Mouse (Mus musculus): ENCODE data around the gene Rln1. TPM values are rescaled to one million over a fixed set of nuclear protein-coding genes. Genes with fewer than 3 reads are reported as not detected.

The Rln1 gene
- total RNA-seq, 4 experiments from 2014 or later = 1.3 to 2.4 (median 1.8) TPM

DNA sequence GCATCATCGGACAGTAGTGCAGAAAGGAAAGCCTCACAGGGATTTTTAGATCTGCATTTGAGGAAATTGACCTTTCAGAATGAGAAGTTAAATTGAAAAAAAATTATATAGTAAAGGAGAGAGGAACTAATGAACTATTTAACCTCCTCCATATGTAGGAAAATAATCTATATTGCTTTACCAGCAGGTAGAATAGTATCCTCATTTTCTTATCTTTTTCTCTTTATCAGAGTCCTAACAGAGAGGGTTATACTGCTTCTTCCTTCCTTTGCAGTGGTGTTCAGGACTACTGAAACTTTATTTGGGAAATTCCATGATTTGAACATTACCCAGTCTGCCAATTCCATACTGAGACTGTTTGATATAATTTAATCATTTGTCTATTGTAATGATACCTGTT is 37.1 kb downstream of the Rln1 start:
- DNase-seq (ENCODE audit: low spot score in 2 of 2) = no peak

DNA sequence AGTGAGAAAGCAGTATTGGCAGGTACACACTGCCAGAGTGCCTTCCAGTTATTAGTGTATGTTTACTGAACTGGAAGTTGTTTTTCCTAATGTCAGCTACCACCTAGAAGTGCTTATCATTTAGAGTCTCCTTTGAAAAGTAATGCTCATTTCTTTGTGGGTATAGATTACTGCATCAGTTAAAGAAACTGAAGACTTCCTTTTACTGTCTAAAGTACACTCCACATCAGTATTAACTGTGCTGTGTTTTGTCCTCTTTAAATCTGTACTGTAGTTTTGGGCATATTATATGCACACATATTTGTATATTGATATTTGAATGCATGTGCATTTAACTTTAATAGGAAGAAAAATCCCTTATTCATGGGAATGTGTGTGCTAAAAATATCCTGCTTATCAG is 38.3 kb downstream of the Rln1 start:
- no peak for DNase-seq (ENCODE audit: low spot score in 2 of 2)

DNA sequence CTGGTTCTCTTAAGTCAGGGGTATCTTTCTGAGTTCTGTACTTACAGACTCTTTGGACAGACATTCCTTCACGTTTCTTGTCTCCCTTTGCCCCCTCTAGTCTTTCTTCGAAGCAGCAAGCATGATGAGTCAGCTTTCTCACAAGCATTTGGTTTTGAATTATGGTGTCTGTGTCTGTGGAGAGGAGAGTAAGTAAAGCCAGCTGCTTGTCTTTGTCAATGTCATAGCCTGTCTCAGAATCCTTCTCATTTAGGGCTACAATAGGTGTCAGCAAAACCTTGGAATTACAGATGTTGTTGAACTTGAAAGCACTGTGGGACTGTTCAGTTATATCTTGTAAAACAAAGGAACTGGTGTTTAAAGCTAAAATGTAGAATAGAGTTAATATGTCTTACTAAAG is 39.7 kb downstream of the Rln1 start:
- no peak for DNase-seq (ENCODE audit: low spot score in 2 of 2)

DNA sequence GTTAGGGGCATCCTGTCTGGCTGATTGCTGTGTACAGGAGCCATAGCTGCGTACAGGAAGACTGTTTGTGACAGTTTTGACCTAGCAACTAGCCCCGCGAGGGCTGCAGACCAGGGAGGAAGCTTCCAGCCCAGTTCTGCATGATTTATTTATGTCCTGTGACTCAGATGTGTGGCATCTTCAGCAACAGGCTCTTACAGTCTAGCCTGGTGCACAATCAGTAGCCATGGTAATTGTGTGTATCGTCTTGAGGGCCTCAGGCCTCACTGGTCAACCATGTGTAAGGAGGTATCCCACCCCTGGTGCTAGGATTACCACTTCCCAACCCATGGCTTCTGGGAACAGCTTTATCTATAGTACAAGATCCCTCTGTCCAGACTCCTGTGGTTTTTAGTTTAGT is 41.9 kb downstream of the Rln1 start:
- DNase-seq (ENCODE audit: low spot score in 2 of 2) = no peak

DNA sequence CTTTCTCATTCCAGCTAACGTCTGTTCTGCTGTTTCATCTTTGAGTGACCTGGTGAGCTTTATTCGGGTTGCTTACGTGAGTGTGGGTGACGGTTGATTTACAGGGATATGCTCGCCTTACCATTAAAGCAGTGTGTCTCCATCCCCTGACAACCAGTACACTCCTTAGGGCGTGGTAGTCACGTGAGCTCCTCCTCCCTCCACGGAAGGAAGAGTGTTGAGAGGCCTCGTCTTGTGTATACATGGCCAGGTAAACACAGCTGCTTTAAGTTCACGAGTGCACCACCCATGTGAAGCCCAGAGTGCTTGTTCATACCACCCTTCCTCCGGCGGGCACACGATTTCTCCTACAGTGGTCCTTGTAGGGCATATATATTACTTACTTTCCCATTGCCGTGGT is 42.9 kb downstream of the Rln1 start:
- DNase-seq (ENCODE audit: low spot score in 2 of 2) = no peak

DNA sequence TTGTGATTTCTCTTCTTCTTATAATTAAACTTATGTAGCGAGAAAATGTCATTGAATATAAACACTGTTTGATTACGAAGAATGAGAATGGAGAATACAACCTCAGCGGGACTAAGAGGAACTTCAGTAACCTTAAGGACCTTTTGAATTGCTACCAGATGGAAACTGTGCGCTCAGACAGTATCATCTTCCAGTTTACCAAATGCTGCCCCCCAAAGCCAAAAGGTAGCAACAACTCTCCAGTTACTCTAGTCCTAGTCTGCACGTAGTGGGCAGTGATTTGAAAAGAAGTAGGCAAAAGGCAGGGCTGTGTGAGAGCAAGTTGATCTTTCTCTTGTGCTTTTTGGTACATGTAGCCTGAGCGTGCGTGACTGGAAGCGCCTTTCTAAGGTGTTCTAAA is 46.6 kb downstream of the Rln1 start:
- no peak for DNase-seq (ENCODE audit: low spot score in 2 of 2)

DNA sequence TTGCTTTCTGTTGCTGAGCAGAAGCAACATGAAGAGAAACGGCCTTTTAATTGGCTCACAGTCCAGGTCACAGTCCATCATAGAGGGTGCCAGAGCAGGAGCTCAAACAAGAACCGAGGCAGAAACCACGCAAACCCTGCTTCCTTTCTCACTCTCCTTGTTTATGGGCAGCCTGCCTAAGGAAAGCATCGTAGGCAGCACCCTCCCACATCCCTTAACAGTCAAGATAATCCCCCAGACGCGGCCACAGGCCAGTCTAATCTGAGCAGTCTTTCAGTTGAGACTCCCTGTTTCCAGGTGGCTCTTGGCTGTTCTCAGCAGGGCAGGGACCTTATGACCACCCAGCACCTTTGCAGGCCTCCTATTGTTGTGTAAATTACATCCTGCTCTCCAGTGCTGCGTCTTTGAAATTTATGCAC is 49.0 kb downstream of the Rln1 start:
- no peak for DNase-seq (ENCODE audit: low spot score in 2 of 2)

Other genes with a start within 250 kb of the Rln1 start
- gene Rcl1, start 233.3 kb downstream of the Rln1 start, total RNA-seq (2022) = 10 to 100 TPM; 20.0 to 22.3 (median 20.7) TPM
- 10 to 100 TPM; 30.1 to 33.5 (median 31.4) TPM for gene Jak2, start 82.8 kb downstream of the Rln1 start, total RNA-seq (2022)
- gene Insl6, start 9.3 kb downstream of the Rln1 start, total RNA-seq (2022) = 1 to 10 TPM in 1 of 4 experiments, under 1 TPM in 2, not detected in 1; 0.94 to 1.3 (median 0.97) TPM
- 10 to 100 TPM; 33.5 to 36.8 (median 34.8) TPM for gene Plgrkt, start 32.7 kb upstream of the Rln1 start, total RNA-seq (2022)
- 1 to 10 TPM; 1.1 to 4.6 (median 3.2) TPM for gene Cd274, start 32.8 kb upstream of the Rln1 start, total RNA-seq (2022)
- under 1 TPM in 2 of 4 experiments, not detected in 2; 0.27 to 0.37 TPM for gene Pdcd1lg2, start 76.2 kb upstream of the Rln1 start, total RNA-seq (2022)
- 10 to 100 TPM; 35.9 to 48.6 (median 44.7) TPM for gene Ric1, start 187.6 kb upstream of the Rln1 start, total RNA-seq (2022)

Data from layer of hippocampus, adult 8-10 months (tissue).